11 mouse cellular contexts compared by ENCODE assay signal in genomic region chr8:120015916-120016315, GRCm38 (mm10). TPM values are rescaled to one million over a fixed set of nuclear protein-coding genes. Genes with fewer than 3 reads are reported as not detected.
"Had no signal": no experiment of that assay in that cellular context is flagged by ENCODE, and none has a peak within 500 bp of the region (broad histone marks: within the 10 kb centered on the region; RNA-seq: fewer than 3 reads in every experiment).

No protein-coding gene starts in this region.

- ATAC-seq: midbrain, embryonic 16.5 days had no signal

- DNase-seq: kidney, postnatal 25 days; layer of hippocampus, postnatal 36 days; lung, adult 18-20 months; lung, postnatal 10 days; lung, postnatal 4 days; thymus, adult 18-20 months; thymus, postnatal 4 days had no signal

- H3K27me3 ChIP-seq: lung, embryonic 15.5 days had no signal

RNA-seq across cellular contexts. Expression of gene Crispld2, which starts 23.7 kb away (rescaled TPM):
- total RNA-seq: megakaryocyte-erythroid progenitor cell, adult 5-6 weeks; monocyte, adult 5-6 weeks had no signal
